Mouse (Mus musculus): ENCODE data around the gene Gpd2. TPM values are rescaled to one million over a fixed set of nuclear protein-coding genes. Genes with fewer than 3 reads are reported as not detected.

Gene Gpd2
- total RNA-seq (2015) (22.5 and 23.5 TPM in 2 replicates), total RNA-seq (2017) (27.9 and 32.5 TPM in 2 replicates)

DNA sequence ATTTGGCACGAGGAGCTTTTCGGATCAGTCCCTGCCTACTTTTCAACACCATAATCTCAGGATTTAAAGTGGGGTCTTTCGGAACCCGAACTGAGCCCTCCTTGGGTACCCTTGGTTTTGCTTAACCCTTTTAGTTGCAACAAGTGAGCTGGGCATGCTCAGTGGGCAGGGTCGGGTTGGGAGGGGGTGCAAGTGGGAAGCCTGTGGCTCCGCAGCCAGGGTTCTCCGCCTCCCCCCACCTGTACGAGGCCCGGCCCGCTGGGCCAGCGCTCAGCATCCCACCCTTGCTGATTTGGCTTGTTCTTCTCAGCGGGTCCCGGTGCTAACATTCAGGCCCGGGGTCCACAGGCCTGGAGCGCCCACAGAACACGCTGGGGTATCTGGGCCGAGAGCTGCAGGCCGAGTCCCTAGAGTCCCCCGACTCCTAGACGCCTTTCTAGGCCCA, at the start of gene Gpd2:
Gene Gpd2 (plus strand): TSS at position 161 of the 445 bp plus-strand sequence.
- ATAC-seq (replicated peaks; ENCODE audit: poor library complexity): peak; percentile 5; the same call in 1 of the 2 replicates

DNA sequence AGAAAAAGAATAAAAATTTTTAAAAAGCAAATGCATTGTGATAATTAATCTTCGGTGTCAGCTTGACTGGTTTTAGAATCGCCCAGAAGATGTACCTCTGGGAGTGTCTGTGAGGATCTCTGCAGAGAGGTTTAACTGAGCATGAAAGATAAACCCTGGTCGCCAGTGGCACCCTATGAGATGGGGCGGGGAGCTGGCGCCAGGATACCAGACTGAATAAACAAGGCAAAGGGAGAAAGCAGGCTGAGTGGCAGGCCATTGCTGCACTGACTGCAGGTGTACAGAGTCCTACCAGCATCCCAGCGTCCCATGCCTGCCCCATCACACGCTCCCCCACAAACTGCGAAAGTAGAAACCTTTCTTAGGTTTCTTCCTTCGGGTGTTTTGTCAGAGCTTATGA, 49.2 kb upstream of the Gpd2 start:
- peak; percentile 48 for ATAC-seq (replicated peaks; ENCODE audit: poor library complexity)

DNA sequence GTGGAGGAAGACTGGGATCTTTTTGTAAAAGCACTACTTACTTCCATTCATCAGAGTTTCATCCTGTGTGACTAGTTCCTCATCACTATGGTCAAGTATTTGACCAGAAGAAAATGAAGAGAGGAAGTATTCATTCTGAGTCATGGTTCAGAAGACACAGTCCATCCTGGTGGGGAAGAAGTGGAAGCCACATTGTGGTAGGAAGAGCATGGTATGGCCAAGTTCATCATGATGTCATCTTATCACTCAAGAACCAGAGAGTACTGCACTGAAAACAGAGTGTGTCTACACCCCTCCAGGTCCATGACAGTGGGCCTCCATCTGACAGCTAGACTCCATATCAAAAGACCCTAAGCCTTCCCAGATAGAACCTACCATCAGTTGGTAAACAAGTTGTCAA, 46.6 kb upstream of the Gpd2 start:
- peak; percentile 90 for ATAC-seq (replicated peaks; ENCODE audit: poor library complexity)

DNA sequence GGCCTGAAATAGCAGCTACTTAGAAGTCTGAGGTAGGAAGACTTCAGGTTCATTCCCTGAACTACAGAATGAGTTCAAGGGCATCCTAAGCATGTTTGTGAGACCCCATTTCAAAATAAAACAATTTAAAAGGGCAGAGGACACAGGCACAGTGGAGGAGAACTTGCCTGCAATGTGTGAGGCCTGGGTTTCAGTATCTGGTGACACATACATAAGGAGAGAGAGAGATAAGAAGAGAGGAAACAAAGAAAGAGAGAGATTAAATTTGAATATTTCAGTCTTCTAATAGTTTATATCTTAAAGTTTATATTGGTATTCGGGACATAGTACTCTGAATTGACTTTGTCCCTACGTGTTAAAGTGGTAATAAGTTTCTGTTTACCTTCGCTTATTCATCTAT, 38.4 kb upstream of the Gpd2 start:
- ATAC-seq (replicated peaks; ENCODE audit: poor library complexity): peak; percentile 83

DNA sequence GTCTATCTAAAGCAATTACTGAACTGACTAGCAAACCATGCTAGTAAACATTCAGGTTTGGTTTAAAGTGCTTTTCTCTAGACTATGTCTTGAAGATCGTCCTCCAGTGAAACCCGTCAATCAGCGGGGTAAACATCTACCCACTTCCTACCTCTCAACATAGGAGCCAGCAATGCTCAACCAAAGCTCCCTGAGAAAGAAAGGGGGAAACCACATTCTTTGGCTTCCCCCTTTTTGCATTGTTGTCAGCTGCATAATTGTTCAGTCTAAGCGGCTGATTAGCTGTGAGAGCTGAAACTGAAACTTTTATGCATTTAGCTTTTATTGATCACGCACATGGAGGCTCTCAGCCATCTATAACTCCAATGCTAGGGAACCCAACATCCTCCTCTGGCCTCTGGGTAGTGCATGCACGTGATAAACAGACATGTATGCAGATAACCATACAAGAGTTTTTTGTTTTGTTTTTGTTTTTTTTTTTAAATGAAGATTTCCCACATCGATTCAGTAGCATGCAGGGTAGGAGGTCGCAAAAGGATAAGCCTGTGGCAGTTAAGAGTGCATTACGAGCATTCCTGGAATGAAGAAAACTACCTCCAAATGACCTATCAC, 28.9 kb upstream of the Gpd2 start:
- ATAC-seq (replicated peaks; ENCODE audit: poor library complexity): peak; percentile 31

DNA sequence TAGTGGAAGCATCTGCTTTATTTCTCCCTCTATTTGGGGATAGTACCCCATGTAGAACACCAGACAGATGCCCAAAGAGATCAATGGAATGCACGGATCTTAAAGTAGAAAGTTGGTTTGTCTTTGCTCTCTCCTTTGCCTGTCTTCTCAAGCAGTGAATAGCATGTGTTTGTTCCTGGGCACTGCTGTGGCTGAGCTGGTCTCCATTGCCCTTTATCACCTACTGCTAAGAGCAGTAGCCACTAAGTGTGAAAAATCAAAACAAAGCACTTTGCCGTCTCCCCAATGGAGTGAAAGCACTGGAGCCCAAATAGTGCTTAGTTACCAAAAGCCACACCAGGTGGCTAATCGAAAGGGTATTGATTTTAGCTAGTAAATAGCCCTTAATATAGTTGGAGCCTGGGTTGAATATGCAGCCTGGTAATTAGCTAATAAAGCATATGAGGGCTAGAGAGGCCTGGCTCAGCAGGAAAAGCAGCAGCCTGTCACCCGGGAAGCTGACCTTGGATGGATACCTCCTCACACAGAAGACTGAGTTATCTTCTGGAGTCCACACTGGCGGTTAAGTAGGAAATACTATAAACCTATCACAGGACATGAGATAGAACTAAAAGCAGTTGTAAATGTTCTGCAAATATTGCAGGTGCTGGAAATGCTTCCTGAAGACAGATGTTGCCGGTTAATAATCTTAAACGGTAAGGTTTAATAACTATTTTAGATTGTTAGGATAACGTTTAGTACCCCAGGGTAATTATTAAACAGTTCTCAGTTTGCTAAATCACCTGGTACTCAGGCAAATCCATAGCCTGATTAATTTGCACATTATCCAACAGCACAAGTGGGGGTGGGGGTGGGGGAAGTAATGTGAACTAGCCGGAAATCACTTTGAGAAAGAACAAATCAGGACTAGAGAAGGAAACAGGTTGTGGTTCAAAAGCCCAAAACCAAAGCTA, 26.1 kb upstream of the Gpd2 start:
- ATAC-seq (replicated peaks; ENCODE audit: poor library complexity): no peak

DNA sequence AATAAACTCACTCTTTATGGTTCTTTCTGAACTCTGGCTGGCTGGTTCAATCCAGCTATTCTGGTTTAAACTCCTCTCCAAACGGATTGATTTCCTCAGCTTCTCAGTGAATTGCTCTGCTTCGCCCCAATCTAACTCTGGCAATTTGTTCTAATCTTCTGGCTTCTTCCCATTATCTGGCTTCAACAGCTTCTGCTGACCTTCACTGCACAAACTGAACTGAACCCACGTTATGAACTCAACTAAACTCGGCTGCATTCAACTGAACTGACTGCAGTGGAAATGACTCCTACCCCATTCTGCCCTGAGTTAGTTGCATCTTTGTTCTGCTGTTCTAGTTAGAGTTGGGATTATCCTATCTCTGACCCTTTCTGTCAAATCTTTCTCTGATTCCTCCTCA, 24.1 kb upstream of the Gpd2 start:
- ATAC-seq (replicated peaks; ENCODE audit: poor library complexity): no peak

DNA sequence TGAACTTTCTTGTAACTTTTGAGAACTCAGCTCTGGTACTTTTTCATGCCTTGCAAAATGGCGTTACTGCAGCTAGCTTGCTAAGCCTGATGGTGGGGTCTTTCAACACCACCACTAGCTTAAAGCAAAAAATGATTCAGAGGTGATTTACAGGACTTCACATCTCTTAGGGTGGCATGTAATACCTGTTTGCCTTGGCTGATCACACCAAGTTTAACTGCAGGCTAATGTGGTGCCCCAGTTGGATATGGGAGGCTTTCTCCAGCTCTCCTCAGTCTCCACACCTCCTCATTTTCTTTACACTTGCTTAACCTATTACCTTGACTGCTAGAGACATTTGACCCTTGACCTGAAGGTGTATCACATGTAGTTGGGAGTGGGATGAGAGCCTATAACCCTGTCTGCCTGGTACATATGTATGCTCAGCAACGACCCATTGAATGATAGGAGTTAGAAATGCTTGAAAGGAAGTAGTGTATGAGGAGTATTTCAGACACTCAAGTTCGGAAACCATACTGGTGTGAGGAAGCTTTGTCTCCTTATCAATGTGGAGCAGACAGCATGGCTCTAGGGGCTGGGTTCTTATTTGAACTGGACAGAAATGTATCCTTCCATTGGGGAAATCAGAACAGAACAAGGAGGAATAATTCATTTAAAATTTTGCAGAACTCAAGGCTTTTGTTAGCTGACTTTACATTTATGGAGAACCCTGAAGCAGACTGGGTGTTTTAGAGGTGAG, 14.0 kb upstream of the Gpd2 start:
- ATAC-seq (replicated peaks; ENCODE audit: poor library complexity): peak; percentile 80

DNA sequence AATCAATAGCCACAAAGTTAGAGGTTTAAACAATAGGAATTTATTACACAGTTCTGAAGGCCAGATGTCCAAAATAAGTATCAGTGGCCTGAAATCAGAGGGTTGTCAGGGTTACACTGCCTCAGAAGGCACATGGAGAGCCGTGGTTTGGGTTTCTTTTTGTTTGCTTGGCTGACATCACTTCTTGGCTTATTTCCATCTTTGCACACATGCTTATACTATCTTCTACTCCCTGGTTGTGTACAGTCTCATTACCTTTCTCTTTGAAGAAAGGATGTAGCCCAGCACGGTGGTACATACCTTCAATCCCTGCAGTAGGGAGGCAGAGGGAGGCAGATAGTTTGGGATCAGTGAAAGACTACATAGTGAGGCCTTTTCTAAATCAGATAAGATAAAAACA, 12.2 kb upstream of the Gpd2 start:
- no peak; the same call in 1 of the 2 replicates for ATAC-seq (replicated peaks; ENCODE audit: poor library complexity)

DNA sequence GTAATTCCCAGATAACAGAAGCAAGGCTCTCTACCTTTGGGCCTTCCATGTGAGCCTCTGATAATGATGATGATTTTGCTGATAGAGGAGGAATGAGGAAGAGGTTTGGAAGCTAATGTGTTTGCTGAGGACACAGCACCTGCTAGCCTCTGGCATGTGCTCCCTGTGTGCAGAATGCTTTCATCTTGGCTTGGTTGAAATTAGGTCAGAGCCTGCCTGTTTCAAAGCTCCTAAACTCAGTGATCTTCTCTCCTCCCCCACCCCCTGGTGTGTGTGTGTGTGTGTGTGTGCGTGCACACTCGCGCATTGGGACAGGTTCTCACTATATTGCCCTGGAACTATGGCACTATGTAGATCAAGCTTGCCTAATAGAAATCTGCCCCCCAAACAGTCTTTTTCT, 10.0 kb upstream of the Gpd2 start:
- 0 out of 2 replicates have a peak, but pooled peaks have one; percentile 17 for ATAC-seq (replicated peaks; ENCODE audit: poor library complexity)

DNA sequence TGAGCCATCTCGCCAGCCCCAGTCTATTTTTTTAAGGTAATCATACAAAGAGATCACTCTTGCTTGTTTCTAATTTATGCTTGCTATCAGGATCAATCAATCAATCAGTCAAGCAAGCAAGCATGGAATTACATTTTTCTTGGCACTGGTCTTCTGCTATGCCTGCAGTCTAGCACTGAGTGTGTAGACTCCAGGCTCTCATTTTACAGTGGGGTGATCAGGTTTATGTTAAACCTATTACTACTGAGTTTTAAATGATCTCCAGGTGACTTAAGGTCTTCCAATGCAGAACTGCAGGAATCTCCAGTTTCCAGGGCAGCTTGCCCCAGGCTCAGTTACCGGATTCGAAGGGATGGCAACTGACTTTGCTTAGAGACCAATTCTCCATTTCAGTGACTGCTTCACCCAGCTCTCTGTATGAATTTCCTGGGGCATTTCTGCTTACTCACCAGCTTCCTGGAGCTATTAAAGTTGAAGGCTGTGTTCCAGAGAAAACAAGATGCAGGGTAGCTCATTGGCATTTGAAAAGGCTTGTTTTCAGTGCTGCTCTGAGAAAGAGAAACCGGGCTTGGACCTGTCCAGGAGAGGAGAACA, 7.7 kb upstream of the Gpd2 start:
- ATAC-seq (replicated peaks; ENCODE audit: poor library complexity): no peak

DNA sequence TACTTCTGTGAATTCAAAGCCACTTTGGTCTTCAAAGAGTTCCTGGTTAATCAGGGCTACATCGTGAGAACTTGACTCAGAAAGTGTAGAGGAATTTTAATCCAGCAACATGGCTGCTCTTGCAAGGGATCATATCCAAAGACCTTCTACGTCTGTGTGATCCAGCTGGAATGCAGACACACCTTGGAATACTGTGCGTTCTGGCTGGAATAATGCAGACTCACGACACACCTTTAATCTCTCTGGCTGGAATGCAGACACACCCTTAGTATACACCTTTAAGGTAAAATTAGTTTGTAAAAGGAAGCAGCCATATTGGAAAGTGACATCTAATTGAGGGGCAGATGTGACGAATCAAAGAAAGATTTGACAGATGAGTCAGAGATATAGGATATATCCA, 6.0 kb upstream of the Gpd2 start:
- ATAC-seq (replicated peaks; ENCODE audit: poor library complexity): no peak

DNA sequence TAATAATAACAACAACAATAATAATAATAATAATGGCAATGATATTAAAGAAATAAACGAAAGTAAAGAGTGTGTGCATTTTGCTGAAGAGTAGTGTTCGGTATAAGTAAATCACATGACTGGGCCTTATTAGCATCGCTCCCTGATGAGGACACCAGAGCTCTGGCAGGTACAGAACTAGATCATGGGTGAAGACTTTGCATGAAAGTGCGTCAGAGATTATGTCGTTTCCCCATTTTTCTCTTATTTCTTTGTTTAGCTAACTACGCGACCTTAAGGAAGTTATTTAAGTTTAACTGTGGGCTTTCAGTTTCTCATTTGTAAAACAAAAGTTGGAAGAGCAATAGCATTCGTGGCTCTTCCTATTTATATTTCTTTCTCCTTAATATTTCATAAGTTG, 5.1 kb upstream of the Gpd2 start:
- ATAC-seq (replicated peaks; ENCODE audit: poor library complexity): peak; percentile 67

DNA sequence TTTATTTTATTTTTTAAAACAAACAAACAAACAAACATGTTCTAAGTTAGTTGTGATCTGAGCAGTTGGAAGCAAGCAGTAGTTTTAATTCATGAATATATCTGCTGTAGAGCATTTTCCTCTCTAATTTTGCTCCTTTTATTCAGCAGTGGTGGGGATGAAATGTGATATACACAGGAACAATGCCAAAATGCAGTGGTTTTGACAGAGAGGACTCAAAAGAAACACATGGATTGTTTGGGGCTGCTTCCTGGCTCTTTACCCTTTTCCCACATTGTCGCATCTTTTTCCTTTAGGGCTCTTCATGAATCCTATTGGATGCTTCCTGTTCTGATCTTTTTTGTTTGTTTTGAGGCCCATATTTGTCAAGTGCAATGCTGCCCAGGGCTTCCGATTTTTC, 1.2 kb upstream of the Gpd2 start:
- ATAC-seq (replicated peaks; ENCODE audit: poor library complexity): no peak

DNA sequence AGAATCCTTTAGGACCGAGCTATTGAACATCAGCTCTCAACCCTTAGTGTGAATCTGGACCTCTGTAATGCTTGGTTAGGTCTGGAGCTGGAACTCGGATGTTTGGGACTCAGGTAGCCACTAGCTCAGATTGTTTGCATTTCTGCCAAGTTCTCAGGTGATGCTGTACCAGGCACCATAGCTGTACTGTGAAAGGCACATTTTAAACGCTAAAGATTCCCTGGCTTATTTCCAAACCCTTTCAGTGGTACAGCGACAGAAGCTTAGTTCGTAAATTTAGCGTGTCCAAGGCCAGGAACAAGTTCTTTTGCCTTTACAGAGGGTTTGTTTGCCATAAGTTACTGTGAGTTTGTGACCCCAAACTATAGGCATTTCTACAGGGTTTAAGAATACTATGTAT, 409 bp upstream of the Gpd2 start:
- ATAC-seq (replicated peaks; ENCODE audit: poor library complexity): no peak

DNA sequence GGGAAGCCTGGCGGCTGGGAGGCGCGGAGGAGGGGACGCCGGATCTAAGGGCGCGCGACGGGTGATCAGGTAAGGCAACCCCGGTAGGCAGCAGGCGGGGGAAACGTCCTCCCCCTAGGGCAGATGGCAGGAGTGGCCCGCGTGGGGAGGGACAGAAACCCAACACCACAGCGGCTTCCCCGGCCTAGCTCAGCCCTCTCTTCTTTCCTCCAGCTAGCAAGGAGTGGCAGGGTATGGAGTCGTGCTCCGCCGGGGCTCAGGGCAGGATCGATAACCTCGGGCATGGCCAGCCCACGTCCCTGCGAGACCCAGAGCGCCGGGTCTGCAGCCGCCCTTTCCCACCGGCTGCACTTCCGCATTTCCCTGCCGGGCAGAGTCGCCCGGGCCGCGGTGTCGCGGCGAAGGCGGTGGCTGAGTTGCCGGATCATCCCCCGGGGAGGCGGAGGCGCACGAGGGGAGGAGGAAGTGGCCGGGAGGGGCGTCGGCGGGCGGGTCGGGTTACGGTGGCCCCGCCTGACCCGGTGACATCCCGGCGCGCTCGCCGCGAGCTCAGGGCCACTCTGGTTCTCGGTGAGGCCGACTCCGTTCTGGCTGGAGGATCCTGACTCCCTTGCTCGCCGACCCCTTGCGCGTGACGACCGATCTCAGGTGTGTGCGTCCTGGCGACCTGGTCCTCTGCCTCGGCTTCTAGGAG, 632 bp downstream of the Gpd2 start:
- peak; percentile 87 for ATAC-seq (replicated peaks; ENCODE audit: poor library complexity)

DNA sequence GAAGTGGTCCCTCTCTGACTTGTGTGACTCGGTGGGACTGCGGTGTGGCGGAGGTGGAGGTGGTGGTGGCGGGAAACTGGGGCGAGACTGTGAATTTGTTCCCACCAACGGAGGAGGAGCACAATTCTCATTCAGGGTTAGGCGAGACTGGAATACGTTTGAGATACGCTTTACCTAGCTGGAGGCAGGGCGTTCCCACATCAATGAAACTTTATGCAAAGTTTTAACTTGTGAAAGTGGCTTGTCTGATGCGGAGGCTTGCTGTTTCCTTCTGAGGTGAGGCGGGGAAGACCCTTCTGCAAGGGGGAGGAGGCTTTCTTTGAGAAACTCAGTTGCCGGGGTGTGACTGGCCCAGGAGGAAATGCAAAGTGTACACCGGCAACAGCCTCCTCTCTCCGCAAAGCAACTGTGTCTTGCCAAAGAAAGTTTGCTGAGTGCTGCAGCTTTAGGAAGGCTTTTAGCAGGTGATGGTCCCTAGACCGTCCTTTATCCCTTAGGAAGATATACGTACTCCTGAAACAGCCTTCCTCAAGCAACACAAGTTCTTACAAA, 1.3 kb downstream of the Gpd2 start:
- peak; percentile 46 for ATAC-seq (replicated peaks; ENCODE audit: poor library complexity)

DNA sequence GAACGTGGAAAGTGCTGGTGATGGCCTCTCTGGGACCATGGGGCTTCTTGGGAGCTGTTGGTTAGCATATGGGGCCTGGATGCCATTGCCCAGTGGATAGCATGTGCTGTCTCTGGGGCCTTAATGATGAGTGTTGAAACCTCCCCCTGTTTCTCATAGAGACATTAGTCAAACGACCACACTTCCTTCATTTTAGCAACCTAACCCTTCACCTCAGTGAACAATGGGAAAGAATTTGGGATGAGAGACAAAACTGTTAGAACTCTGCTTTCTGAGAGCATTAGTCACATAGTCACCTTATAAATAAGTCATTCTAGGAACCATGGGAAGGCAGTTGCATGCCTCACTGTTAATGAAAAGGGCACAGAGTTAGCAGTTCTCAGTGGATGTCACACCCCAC, 1.9 kb downstream of the Gpd2 start:
- ATAC-seq (replicated peaks; ENCODE audit: poor library complexity): no peak

DNA sequence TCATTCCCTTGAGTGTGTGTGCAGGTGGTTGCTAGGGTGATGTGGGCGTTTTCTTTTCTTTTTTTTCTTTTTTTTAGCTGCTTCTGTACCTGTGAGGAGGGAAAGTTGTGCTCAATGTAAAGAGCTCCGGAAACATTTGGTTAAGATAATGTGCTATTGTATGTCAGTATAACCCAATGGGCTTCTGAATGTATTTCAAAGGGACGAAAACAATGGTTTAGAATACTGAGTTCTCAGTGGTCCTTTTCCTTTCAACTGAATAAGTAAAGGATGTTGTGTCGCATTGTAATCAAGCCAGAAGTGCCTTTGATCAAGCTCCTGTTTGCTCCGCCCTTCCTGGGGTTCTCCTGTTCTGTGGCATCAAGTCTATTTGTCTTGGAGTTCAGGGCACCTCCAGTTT, 6.6 kb downstream of the Gpd2 start:
- no peak for ATAC-seq (replicated peaks; ENCODE audit: poor library complexity)

DNA sequence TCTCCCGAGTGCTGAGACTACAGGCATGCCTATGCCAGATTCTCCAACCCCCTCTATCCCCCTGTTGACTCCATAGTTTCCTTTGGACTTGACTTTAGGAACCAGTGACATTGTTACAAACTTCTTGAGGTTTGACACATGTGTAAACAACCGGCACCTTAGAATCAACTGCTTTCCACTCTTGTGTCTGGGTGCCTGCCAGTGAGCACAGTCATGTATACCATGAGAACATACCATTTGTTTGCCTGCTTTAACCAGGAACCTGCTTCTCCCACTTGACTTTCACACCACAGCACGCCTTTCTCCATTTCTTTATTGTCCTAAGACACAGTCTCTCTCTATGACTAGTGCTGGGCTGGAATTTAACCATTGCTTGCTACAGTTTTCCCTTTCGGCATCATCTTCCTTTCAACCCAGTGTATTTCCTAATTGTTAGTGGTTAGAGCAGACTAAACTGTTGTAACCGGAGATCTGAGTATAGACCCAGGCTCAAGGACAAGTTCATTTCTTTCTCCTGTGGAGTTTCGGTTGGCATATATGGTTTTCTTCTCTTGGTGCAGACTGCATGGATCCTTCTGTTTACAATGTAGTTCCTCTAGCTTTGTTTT, 8.4 kb downstream of the Gpd2 start:
- peak; percentile 54 for ATAC-seq (replicated peaks; ENCODE audit: poor library complexity)

Measured in megakaryocyte progenitor cell, adult 5-6 weeks (primary cell).